Mouse (Mus musculus): ENCODE results near the gene Olfr523.

DNA sequence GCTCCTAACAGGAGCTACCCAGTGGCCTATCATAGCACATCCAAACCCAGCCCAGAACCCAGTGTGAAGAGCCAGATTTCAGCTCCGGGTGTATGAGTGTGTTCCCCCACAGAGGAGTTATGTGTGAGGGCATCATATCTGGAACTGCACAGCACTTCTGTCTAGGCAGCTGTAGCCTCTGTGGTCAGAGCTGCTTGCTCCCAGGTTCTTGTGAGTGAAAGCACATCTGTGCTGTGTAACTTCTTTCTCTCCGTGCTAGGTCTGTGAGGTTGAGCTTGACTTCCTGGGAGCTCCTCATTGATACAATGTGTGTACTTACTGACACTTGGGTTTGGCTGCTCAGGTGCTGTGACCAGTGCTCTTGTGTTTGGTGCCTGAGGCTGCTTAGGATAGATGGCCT is 19.8 kb downstream of the Olfr523 start:
- TF ChIP-seq CTCF (IDR thresholded peaks at IDR 0.05; ENCODE audit: insufficient read depth, low read depth, low read length) (no peak), POLR2A (IDR thresholded peaks at IDR 0.05; ENCODE audit: insufficient read depth, low read depth, low read length) (no peak)

Data from olfactory bulb, adult 2 months (tissue).